Mouse (Mus musculus) embryonic fibroblast, embryonic 13.5 days (primary cell): ENCODE results near the gene Rassf7.

Experiments
- CTCF ChIP-seq: IDR thresholded peaks from 2 replicates; pipeline ENCODE4 v1.5.1; 2011; ENCODE audit warnings: mild to moderate bottlenecking, control low read depth, low read length, moderate library complexity, borderline replicate concordance; ENCODE audit not compliant: insufficient read depth
- POLR2A ChIP-seq: IDR thresholded peaks from 2 replicates; pipeline ENCODE4 v1.6.1; 2011; ENCODE audit warnings: low read depth, mild to moderate bottlenecking, control low read depth, low read length, moderate library complexity

DNA sequence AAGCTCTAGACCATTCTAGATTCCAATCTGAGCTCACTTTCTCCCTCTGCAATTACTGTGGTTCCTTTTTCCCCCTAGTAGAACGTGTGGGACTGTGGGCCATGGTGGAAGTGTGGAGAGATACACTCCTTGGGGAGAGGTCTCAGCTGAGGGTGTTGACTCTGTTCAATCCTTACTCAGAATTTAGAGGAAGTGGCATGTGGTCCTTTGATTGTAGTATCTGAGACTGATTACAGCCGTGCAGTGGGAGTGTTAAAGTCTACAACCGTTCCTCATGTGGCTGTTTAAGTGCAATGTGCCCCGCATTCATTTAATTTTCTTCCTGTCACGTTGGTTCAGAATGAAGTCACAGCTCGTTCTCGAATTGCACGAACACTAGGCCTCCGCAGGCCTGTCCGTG lies 40.5 kb downstream of the Rassf7 start:
- TF ChIP-seq CTCF (no peak), POLR2A (no peak)
